Mouse (Mus musculus) adrenal gland, postnatal 36 days (tissue): ENCODE results near the gene Ppef2. TPM values are rescaled to one million over a fixed set of nuclear protein-coding genes. Genes with fewer than 3 reads are reported as not detected.

Source experiments
- DNase-seq, 2 experiments: peaks; one replicate each; pipeline ENCODE4 v3.0.0; 2021; ENCODE audit warnings: mixed read lengths in 1 of 2
- total RNA-seq, 2 experiments: library from RNA; stranded (reverse); gene quantifications; 2 replicates each; pipeline ENCODE4 v1.2.3; 2021

Gene Ppef2
- total RNA-seq, 2 experiments from 2014 or later: not detected

DNA sequence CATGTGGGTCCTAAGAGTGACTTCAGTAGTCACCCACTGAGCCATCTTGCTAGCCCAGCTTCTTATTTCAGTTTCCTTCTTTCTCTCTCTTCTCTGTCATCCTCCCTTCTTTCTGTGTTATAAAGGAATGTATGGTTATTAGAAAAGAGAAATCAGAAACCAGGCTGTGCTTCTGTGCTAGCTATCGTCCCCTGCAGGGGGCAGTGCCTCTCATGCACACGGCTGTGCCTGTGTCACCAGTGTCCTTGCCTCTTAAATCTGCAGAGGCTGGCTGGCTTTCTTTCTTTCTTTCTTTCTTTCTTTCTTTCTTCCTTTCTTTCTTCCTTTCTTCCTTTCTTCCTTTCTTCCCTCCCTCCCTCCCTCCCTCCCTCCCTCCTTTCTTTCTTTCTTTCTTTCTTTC is 60.4 kb downstream of the Ppef2 start:
- peak; percentile 62 to 72 for DNase-seq

DNA sequence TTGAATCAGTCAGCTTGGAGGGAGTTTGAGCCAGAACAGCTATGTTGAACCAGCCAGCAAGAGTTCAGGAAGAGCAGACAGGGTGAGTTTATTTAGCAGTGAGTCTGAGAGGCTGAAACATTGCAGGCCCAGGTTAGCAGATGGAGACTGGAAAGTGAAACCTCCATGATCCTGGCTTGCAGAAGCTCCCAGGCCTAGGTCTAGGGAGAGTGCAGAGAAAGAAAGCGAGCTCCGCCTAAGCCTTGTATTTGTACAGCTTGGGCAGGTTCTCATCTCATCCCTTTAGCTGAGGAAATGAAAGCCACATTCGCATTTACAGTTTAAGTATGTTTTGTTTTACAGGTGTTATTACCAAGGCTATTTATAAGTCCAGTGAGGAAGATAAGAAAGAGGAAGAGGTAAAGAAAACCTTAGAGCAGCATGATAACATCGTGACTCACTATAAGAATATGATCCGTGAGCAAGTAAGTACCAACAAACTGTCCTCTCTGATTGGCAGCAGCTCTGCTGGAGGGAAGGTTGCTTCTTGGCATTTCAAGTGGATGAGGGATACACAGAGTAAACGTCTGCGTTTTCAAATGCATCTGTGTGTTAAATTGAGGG is 67.1 kb downstream of the Ppef2 start:
- DNase-seq: no peak

DNA sequence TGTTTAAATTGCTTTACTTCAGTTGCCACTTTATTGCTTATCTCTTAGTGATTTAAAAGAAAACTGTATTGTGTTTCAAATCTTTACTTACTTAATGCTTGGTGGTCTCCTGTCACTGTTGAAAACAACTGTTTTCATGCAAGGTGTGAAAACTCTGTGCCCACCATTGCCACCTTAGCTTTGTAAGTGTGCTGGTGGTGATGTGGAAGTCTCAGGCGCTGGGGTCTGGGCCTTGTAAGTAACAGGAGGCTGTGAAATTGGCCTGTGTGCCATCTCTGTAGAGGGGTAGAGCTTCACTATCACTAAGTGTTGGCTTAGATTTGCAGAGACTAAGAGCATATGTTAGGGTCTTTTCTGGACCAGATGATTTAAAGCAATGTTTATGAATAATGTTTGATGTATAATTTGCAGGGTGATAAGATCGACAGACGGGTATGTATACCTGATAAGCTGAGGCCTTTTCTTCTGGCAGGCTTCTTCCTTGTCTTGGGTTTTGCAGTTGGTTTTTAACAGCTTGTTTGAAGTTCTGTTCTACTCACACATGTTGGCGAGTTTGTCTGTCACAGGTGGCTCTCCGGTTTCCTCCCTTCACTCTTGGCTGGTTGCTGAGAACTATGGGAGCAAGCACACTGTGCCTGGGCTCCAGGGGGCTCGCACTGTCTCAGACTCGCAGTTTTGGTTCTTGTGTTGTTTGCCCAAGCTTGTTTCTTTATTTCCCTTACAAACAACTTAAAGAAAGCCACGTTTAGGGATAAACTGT is 72.8 kb downstream of the Ppef2 start:
- DNase-seq: no peak

Other genes starting within 250 kb of the Ppef2 start
- 1 to 10 TPM; 4.9 to 6.5 TPM for gene Cdkl2, start 212.4 kb downstream of the Ppef2 start, total RNA-seq
- gene G3bp2, start 172.6 kb downstream of the Ppef2 start, total RNA-seq: 100 to 1,000 TPM; 139 to 142 TPM
- gene Uso1, start 118.3 kb downstream of the Ppef2 start, total RNA-seq: 100 to 1,000 TPM in 1 of 2 experiments, 10 to 100 TPM in 1; 93.3 to 104 TPM
- not detected for gene U90926, start 40.9 kb downstream of the Ppef2 start, total RNA-seq
- gene Naaa, start 21.9 kb upstream of the Ppef2 start, total RNA-seq: 10 to 100 TPM; 17.5 to 19.6 TPM
- 10 to 100 TPM; 30.6 to 33.8 TPM for gene Sdad1, start 54.2 kb upstream of the Ppef2 start, total RNA-seq
- gene Cxcl9, start 71.8 kb upstream of the Ppef2 start, total RNA-seq: 1 to 10 TPM; 1.1 to 2.5 TPM
- gene Art3, start 75.5 kb upstream of the Ppef2 start, total RNA-seq: 10 to 100 TPM; 56.8 to 62.4 TPM
- gene Cxcl10, start 92.6 kb upstream of the Ppef2 start, total RNA-seq: 1 to 10 TPM in 1 of 2 experiments, under 1 TPM in 1; 0.43 to 1.2 TPM
- 10 to 100 TPM; 28.4 to 31.3 TPM for gene Nup54, start 178.9 kb upstream of the Ppef2 start, total RNA-seq